Mouse (Mus musculus) gastrocnemius, adult 8-10 months (tissue): ENCODE measurements around the gene Smarcd2. TPM values are rescaled to one million over a fixed set of nuclear protein-coding genes. Genes with fewer than 3 reads are reported as not detected.

Source experiments
- DNase-seq, 2 experiments: peaks; one replicate each; pipeline ENCODE4 v3.0.0; 2022; ENCODE audit warnings: low spot score in 2 of 2
- total RNA-seq, 4 experiments: library from RNA; stranded (reverse); gene quantifications; 2 replicates each; pipeline ENCODE4 v1.2.4; 2022

The Smarcd2 gene
- 10 to 100 TPM in 2 of 4 experiments, 1 to 10 TPM in 2; 8.3 to 11.5 (median 10.0) TPM for total RNA-seq

- DNase-seq, result peak; percentile 99
Measured at GRCm38 (mm10) chr11:106272644-106273310, at the start of gene Smarcd2. Smarcd2 (minus strand) TSS chr11:106272972.

DNA sequence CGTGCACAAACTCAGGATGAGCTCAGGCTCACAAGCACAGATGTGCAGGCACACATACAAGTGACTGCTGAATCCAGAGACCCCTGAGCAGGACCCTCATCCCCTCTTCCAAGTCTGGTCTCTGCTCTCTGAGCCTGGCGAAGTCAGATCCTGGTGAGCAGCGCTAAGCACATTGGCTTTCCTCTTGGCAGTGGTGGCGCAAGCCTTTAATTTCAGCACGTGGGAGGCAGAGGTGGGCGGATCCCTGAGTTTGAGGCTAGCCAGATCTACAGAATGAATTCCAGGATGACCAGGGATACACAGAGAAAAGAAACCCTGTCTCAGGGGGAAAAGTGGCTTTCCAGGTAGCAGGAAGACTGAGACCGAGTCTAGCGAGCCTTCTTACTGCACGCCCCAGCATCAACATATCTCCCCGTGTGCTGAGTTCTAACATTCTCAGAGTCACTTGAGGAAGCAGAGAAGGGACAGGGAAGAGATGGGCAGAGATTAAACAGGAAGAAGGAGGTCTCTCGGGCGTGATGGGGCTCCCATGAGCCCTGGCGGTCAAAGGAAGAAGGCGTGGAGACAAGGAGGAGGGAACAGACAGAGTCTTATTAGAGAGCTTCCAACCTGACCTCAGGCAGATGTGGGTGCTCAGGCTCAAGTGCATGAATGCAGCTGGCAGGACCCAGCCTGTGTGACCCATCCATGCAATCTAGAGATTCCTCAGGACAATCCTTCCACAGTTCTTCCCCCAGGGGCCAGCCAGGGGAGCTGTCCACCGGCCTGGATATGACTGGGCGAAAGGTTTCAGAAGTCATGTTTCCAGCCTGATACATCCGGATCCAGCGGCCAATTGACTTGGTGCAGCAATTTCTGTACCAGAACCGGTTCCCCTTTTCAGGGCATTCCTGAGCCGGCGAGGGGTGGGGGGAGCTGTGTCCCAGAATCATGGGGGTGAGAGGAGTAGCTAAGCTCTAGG is 45.9 kb upstream of the Smarcd2 start:
- DNase-seq, result no peak

GRCm38 (mm10) chr11:106317801-106318200 is 45.0 kb upstream of the Smarcd2 start:
- no peak for DNase-seq

DNA sequence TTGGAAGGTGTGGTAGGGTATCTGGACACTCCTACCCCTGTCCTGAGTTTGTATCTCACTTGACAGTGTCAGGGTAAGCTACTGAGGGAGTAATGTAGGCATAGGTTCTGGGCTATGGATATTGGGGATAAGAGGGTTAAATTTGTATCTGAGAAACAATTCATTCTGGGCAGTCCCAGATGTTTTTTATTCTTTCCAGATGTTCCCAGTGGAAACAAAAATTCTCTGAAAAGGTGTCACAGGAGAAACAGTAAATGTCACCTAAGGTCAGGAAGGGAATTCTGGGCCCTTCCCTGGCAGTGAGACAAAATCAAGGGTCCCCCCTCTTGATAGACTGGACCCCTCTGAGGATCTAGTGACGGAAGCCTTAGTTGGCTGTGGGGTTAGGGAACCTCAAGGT is 43.6 kb upstream of the Smarcd2 start:
- DNase-seq, result no peak

- peak in 1 of 2 experiments; percentile 40 for DNase-seq
Measured at GRCm38 (mm10) chr11:106314333-106314812, 41.6 kb upstream of the Smarcd2 start, which contains the start of gene Cd79b. Cd79b (minus strand) TSS chr11:106314762.

DNA sequence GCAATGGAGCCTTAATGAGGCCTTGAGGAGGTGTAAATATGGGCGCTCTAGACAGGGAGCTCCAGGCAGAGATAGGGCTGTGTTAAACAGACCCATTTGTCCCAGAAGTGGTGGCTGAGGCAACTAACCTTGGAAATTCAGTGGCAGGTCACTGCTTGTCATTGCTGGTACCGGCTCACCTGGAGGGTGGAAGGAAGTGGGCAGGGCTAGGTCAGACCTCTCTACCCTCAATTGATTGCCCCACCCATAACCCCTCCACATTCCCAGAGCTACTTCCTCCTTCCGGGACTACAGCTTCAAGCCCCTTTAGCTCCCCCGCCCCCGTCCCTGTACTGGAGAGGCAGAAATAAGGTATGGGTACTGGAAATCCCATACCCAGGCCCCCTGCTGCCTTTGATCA is 40.8 kb upstream of the Smarcd2 start:
- no peak for DNase-seq

GRCm38 (mm10) chr11:106310123-106310522 is 37.4 kb upstream of the Smarcd2 start:
- no peak for DNase-seq

GRCm38 (mm10) chr11:106308162-106308561 is 35.4 kb upstream of the Smarcd2 start:
- DNase-seq, result no peak

DNA sequence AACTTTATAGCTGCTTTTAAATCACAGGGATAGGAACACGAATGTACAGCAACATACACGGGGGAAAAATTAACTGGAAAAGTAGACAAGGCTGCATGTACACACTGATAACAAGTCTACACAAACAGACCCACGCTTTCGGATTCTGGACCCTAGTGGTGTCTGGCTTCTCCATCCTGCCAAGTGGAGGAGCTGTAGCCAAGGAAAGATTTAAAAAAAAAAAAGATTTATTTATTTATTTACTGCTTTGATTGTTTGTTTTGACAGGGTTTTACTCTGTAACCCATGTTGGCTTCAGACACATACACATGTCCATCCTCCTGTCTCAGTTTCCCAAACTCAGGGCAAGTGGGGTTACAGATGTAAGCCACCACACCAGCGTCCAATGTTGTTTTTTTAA is 34.7 kb upstream of the Smarcd2 start:
- no peak for DNase-seq

DNA sequence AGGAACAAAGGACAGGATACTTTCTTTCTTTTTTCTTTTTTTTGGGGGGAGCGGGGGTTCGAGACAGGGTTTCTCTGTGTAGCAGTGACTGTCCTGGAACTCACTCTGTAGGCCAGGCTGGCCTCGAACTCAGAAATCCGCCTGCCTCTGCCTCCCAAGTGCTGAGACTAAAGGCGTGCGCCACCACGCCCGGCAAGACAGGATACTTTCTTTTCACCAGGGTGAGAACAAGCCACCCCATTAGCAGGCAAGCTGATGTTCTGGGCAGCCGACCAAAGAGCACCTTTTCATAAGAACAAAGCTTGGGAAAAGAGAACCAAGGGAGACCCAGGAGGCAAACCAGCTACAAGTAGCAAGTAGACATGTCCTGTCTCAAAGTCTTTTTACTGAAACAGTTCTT is 34.0 kb upstream of the Smarcd2 start:
- no peak for DNase-seq

- no peak for DNase-seq
Measured at GRCm38 (mm10) chr11:106306065-106306385, 33.3 kb upstream of the Smarcd2 start.

DNA sequence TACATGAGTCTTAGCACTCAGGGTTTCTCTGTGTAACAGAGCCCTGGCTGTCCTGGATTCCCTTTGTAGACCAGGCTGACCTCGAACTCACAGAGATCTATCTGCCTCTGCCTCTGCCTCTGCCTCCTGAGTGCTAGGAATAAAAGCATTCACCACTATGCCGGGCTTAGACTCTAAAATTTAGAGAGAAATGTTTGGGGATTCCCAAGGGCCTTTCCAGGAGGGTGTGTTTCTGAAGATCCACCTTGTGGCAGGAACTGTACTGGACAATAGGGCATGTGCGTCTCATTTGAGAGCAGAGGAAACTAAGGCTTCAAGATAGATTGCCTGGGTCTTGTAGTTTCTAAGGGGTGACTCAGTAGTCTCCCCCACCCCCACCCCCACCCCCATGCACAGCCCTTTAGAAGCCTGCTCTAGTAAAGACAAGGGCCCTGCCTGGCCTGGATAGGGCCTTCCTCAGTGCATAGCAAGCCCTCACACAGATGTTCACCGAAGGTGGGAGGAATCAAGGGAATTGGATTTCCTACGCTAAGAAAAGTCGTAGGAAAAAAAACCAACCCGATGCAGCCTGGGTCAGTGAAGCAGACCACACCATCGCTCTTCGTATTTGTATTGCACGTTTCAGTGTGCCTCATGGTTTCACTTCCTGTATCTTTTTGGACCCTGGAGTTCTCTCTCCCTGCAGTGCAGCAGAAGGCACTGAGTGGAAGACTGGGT is 32.7 kb upstream of the Smarcd2 start:
- DNase-seq, result no peak

GRCm38 (mm10) chr11:106302634-106303033 is 29.9 kb upstream of the Smarcd2 start:
- no peak for DNase-seq

GRCm38 (mm10) chr11:106301765-106302164 is 29.0 kb upstream of the Smarcd2 start, which contains the start of gene Gh:
Gh (minus strand) TSS chr11:106301865.
- no peak for DNase-seq

- no peak for DNase-seq
Measured at GRCm38 (mm10) chr11:106291861-106292260, 19.1 kb upstream of the Smarcd2 start.

DNA sequence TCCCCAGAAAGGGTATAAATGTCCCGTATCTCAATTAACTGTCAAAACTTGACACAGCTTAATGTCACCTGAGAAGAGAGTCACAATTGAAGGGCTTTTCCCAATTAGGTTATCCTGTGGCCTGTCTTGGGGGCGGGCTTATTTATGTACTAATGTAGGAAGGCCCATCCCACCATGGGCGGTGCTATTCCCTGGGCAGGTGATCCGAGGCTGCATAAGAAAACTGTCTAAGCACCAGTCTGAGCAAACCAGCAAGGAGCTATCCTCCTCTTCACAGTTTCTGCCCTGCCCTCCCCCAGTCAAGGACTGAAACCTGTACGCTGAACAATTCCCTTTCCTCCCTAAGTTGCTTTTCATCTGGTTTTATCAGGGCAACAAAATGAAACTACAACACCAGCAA is 17.6 kb upstream of the Smarcd2 start:
- DNase-seq, result no peak

GRCm38 (mm10) chr11:106289369-106289768 is 16.6 kb upstream of the Smarcd2 start:
- DNase-seq, result peak in 1 of 2 experiments; percentile 71

DNA sequence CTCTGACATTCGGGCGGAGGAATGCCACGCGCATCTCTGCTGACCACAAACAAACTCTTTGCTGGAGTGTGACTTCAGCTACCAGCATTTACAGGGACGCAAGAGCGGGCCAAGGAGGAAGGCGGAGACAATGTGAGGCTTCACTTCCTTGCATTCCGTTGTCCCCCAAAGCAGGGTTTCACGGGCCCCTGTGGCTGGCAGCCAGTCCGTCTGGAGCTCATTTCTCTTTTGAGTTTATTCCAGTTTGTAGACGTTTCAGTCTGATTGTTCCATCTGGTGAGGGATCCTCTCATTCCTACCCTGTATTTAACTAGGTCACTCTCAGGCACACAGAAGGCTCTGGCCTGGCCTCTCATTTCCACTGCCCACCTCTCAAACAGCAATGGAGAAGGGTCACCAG is 14.2 kb upstream of the Smarcd2 start:
- DNase-seq, result no peak

GRCm38 (mm10) chr11:106286206-106286605 is 13.4 kb upstream of the Smarcd2 start:
- no peak for DNase-seq

- no peak for DNase-seq
Measured at GRCm38 (mm10) chr11:106284126-106284525, 11.4 kb upstream of the Smarcd2 start.

DNA sequence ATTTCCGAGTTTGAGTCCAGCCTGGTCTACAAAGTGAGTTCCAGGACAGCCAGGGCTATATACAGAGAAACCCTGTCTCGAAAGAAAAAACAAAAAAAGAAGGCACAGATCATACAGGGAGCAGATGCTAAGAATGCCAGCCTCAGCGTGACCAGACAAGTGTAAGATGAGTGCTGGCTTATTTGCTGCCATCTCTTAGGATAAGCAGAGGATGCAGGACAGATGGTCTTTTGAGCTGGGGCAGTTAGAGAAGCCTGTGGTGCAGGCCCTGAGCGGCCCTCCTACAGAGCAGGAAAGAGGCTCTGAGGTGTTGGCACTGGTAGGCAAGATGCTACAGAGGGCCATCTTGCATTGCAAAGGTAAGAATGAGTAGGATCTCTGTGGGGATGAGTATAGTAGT is 10.6 kb upstream of the Smarcd2 start:
- DNase-seq, result no peak

- DNase-seq, result no peak
Measured at GRCm38 (mm10) chr11:106282452-106282851, 9.7 kb upstream of the Smarcd2 start.
